Mouse (Mus musculus): Measurements from ENCODE around the gene Ms4a4d. TPM values are rescaled to one million over a fixed set of nuclear protein-coding genes. Genes with fewer than 3 reads are reported as not detected.

The Ms4a4d gene
- polyA plus RNA-seq, 1 experiment from 2014 or later = not detected

DNA sequence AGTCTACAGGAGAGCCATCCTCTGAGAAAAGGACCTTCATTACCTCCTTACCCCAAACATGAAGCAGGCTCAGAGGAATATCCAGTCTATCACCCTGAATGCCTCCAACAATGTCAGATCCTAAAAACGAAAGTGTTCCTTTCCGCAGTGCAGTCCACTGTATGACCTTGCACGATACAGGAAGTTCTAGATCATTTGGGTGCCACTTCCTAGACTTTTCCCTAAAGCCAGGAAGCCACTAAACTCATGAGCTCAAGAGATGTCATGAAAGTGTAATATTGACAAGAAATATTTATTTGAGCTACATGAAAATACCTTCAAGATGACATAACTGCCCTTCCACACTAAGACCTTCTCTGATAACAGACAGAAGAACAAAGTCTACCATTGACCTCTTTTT is 64.7 kb downstream of the Ms4a4d start:
- H3K9ac ChIP-seq = no peak overlapping the region
- no peaks in the 10 kb centered on the region for H3K27me3 ChIP-seq
- H3K9me3 ChIP-seq = no peaks in the 10 kb centered on the region
- no peaks in the 10 kb centered on the region for H3K36me3 ChIP-seq (replicated peaks)
- H3K4me3 ChIP-seq (replicated peaks) = no peak overlapping the region
- WGBS = 88% methylated on average over 3 of the region's 3 CpGs
- H3K4me2 ChIP-seq = no peak overlapping the region
- no peak for ATAC-seq (ENCODE audit: low FRiP score)
- H3K4me1 ChIP-seq = no peaks in the 10 kb centered on the region
- H3K27ac ChIP-seq = no peak overlapping the region

DNA sequence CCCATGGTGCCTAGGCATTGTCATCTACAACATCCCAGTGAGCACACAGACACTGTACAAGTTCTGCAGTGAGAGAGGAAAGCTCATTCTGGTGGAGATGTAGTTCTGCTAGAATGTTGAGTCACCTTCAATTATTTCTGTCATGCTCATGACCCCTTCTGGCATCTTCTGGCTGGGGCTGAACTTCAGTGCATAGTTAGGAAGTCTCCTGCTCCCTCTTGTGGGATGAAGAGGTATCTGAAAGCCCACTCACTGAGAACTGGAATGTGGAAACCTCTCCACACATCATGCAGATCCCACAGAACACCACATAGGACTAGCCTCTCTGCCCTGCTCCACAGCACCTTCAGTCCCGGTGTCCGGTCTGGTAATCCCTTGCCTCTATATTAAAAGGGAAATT is 65.4 kb downstream of the Ms4a4d start:
- no peak overlapping the region for H3K4me2 ChIP-seq
- WGBS = 81% methylated on average over 2 of the region's 2 CpGs
- H3K9me3 ChIP-seq = no peaks in the 10 kb centered on the region
- H3K9ac ChIP-seq = no peak overlapping the region
- H3K4me1 ChIP-seq = no peaks in the 10 kb centered on the region
- H3K27me3 ChIP-seq = no peaks in the 10 kb centered on the region
- no peak overlapping the region for H3K27ac ChIP-seq
- H3K36me3 ChIP-seq (replicated peaks) = no peaks in the 10 kb centered on the region
- no peak overlapping the region for H3K4me3 ChIP-seq (replicated peaks)
- no peak for ATAC-seq (ENCODE audit: low FRiP score)

DNA sequence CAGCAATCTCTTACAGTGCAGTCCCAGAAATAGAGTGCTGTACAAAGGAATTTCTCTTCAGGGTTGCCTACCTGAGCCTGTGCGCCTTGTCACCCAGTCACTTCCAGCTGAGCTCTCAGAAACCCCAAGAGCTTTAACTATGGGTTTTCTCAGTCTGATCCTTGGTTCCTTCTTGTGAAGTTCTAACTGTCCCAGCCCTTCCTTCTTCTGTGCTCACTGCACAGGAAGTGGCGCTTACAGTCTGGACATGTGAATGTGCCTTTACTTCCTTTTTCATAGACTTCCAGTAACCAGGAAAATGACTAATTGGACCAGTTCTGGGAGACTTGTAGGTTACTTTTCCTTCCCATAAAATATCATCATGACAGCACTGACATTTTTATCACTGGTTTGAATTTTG is 68.0 kb downstream of the Ms4a4d start, which contains the start of gene Ms4a6d:
Ms4a6d (minus strand) TSS at position 247 of the 400 bp plus-strand sequence.
- Histone ChIP-seq H3K27ac (no peak within 1 kb of the TSS), H3K36me3 (replicated peaks) (no peaks in the 10 kb centered on the region), H3K4me3 (replicated peaks) (no peak within 1 kb of the TSS), H3K27me3 (no peaks in the 10 kb centered on the region), H3K9me3 (no peaks in the 10 kb centered on the region), H3K4me1 (no peaks in the 10 kb centered on the region), H3K9ac (no peak within 1 kb of the TSS), H3K4me2 (no peak within 1 kb of the TSS)
- 95% methylated on average over 2 of the region's 2 CpGs for WGBS
- no peak for ATAC-seq (ENCODE audit: low FRiP score)

Other genes starting within 250 kb of the Ms4a4d start
- not detected in 2 replicates for gene Ms4a14, start 222.3 kb upstream of the Ms4a4d start, polyA plus RNA-seq (2016; fragmentation: Nextera tagmentation; extraction: Ambion mirVana)
- 1.5 and 1.9 TPM in 2 replicates for gene Ms4a7, start 200.7 kb upstream of the Ms4a4d start, polyA plus RNA-seq (2016; fragmentation: Nextera tagmentation; extraction: Ambion mirVana)
- 1.4 and 2.4 TPM in 2 replicates for gene Ms4a4a, start 161.3 kb upstream of the Ms4a4d start, polyA plus RNA-seq (2016; fragmentation: Nextera tagmentation; extraction: Ambion mirVana)
- gene Ms4a4c, start 132.0 kb upstream of the Ms4a4d start, polyA plus RNA-seq (2016; fragmentation: Nextera tagmentation; extraction: Ambion mirVana) = not detected in 2 replicates
- not detected in 2 replicates for gene Ms4a4b, start 93.2 kb upstream of the Ms4a4d start, polyA plus RNA-seq (2016; fragmentation: Nextera tagmentation; extraction: Ambion mirVana)
- gene Ms4a6c, start 67.4 kb upstream of the Ms4a4d start, polyA plus RNA-seq (2016; fragmentation: Nextera tagmentation; extraction: Ambion mirVana) = 1.6 and 1.8 TPM in 2 replicates
- gene Gm8369, start 50.9 kb upstream of the Ms4a4d start, polyA plus RNA-seq (2016; fragmentation: Nextera tagmentation; extraction: Ambion mirVana) = not detected in 2 replicates
- gene Ms4a6b, start 20.3 kb upstream of the Ms4a4d start, polyA plus RNA-seq (2016; fragmentation: Nextera tagmentation; extraction: Ambion mirVana) = 1.6 and 2.1 TPM in 2 replicates
- gene Ms4a6d, start 68.0 kb downstream of the Ms4a4d start, polyA plus RNA-seq (2016; fragmentation: Nextera tagmentation; extraction: Ambion mirVana) = 1.4 and 1.7 TPM in 2 replicates
- not detected in 2 replicates for gene Ms4a2, start 86.9 kb downstream of the Ms4a4d start, polyA plus RNA-seq (2016; fragmentation: Nextera tagmentation; extraction: Ambion mirVana)
- gene Ms4a3, start 104.0 kb downstream of the Ms4a4d start, polyA plus RNA-seq (2016; fragmentation: Nextera tagmentation; extraction: Ambion mirVana) = not detected in 2 replicates
- not detected in 2 replicates for gene Oosp2, start 123.8 kb downstream of the Ms4a4d start, polyA plus RNA-seq (2016; fragmentation: Nextera tagmentation; extraction: Ambion mirVana)
- gene Oosp1, start 154.3 kb downstream of the Ms4a4d start, polyA plus RNA-seq (2016; fragmentation: Nextera tagmentation; extraction: Ambion mirVana) = not detected in 2 replicates
- gene Oosp3, start 160.3 kb downstream of the Ms4a4d start, polyA plus RNA-seq (2016; fragmentation: Nextera tagmentation; extraction: Ambion mirVana) = not detected in 2 replicates
- not detected in 2 replicates for gene Gif, start 210.8 kb downstream of the Ms4a4d start, polyA plus RNA-seq (2016; fragmentation: Nextera tagmentation; extraction: Ambion mirVana)
- 43.6 and 49.0 TPM in 2 replicates for gene Mrpl16, start 233.6 kb downstream of the Ms4a4d start, polyA plus RNA-seq (2016; fragmentation: Nextera tagmentation; extraction: Ambion mirVana)

All from forebrain, embryonic 12.5 days (tissue).